Mouse (Mus musculus): ENCODE data around the gene Arhgef3.
"Not testable (repeated sequence)": the region's sequence is repeated elsewhere in the genome, so short reads cannot be mapped to it uniquely, and the experiment has no call there.

Gene Arhgef3

DNA sequence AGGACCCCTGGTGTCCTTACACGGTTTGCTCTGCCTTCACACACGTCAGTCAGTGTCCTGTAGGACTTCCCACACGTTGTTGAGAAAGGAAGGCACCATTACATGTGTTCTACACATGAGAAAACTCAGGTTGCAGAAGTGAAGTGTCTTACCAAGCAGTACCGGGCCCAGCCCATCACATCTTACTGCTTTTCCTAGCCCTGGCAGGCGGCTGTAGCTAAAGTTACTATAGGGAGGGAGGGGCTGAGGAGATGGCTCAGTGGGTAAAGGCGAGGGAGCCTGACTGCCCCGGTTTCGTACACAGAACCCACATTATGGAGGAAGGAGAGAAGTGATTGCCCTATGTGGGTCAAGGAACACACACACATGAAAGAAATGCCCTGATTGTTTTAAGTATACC, 116.8 kb downstream of the Arhgef3 start:
- no peak for DNase-seq (ENCODE audit: low read depth, low spot score)

DNA sequence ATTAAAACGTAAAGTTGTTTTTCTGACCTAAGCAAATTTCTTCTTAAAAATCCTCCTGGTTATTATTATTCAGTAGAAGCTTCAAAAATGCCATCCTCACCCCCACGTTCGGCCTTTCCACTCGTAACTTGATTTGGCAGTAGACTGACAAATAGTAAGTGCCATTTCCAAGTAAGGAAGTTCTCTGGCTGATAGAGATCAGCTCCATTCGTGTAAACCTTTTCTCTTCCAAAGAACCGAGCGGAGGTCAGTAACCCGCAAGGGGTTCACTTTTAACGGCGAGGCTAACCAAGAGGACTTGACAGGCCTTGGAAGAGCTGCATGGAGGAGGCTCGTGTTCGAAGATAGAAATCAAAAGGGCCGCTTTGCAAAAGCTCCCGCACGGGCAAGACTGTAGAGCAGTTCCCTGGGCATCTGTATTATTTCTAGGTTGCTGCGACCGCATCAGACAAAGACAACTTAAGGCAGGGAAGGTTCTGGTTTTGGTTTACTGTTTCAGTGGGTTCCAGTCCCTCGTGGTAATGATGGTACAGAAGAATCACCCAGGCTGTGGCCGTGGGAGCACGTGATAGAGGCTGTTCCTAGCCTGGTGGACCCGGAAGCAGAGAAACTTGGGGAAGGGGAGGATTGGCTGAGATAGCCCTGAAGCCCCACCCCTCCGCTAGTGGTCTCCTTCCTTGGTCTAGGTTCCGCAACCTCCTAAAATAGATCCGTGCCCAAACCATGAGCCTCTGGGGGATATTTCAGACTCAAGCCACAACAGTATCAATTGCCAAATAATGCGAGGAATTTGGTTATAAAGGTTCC, 117.5 kb downstream of the Arhgef3 start:
- no peak for DNase-seq (ENCODE audit: low read depth, low spot score)

DNA sequence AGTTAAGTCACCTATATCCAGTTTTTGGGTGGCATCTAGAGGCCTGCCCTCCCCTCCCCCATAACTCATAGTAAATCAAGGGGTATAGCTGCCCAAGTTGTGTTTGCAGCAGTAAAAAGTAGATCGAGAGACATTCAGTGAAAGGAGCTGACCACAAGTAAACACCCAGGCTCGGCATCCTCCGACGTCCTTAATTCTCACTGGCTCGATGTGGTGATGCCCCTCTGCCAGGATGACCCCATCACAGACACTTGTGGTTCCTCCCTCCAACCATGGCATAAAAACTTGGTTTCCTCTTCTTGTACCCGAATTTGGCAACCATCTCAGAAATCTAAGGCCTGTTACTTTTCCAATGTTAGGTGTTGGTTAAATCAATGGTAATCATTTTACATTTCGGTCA, 118.4 kb downstream of the Arhgef3 start:
- DNase-seq (ENCODE audit: low read depth, low spot score) = no peak

DNA sequence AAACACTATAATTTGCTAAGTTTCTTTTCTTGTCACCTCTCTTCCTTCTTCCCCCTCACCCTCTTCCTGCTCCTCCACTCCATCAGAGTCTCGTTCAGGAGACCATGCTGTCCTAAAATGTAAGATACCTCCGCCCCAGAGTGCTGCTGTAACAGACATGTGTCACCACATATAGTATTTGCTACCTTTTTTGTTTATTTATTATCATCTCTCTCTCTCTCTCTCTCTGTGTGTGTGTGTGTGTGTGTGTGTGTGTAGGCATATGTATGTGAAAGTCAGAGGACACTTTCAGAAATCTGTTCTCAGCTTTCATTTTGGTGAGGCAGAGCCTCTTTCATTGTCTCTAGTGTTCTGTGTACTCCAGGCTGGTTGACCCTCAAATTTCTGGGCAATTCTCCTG, 119.0 kb downstream of the Arhgef3 start:
- no peak for DNase-seq (ENCODE audit: low read depth, low spot score)

DNA sequence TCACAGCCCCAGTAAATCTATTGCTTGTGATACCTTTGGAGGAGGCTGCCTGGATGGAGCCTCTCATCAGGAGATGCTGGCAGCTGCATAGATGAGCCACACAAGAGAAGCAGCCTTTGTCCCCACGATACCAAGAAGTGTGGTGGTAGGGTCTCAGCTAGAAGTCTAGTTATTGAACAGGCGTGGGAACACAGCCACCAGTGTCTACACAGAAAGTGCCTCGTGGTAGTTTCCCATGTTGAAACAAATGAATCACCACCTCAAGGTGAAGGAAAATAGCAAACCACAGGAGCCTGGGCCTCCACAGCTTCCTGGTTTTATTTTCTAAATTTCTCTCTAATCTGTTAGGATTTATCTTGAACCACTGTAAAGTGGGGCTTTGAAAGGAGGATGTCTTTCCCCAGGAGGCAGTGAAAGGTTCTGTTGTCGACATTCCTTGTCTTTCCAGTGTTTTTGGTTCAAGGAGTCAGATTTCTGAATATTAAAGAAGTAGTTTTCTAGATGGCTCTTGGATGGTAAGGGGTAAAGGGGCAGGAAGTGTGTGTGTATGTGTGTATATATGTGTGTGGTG, 119.7 kb downstream of the Arhgef3 start:
- DNase-seq (ENCODE audit: low read depth, low spot score) = no peak

DNA sequence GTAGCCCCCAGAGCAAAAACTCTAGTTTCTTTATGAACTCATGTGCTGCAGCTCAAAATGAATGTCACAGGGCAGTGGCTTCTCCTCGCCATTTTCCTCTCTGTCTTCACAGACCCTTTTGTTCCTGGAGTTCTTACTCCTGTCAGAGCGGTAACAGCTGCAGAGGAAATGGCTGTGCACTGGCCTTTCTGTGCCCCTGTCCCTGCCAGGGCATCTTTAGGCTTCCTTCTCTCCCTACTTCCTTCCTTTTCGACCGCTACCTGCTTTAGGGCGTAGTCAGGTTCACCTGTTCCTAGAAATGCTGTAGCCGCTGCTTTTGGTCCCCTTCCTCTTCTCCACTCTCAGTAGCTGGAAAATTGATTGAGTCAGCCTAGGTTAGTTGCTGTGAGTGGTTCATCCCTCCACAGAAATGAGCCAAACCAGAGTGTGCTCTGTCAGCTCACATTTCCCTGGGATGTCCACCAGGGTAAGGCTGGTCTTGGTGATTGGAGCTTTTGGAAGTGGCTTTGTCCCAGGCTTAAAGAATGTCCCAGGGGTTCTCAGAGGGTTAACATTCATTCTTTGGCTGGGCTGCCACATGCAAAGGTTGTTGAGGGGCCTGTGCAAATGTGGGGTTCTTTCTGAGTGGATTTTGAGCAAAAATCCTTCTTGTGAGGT, 121.3 kb downstream of the Arhgef3 start:
- DNase-seq (ENCODE audit: low read depth, low spot score) = no peak

DNA sequence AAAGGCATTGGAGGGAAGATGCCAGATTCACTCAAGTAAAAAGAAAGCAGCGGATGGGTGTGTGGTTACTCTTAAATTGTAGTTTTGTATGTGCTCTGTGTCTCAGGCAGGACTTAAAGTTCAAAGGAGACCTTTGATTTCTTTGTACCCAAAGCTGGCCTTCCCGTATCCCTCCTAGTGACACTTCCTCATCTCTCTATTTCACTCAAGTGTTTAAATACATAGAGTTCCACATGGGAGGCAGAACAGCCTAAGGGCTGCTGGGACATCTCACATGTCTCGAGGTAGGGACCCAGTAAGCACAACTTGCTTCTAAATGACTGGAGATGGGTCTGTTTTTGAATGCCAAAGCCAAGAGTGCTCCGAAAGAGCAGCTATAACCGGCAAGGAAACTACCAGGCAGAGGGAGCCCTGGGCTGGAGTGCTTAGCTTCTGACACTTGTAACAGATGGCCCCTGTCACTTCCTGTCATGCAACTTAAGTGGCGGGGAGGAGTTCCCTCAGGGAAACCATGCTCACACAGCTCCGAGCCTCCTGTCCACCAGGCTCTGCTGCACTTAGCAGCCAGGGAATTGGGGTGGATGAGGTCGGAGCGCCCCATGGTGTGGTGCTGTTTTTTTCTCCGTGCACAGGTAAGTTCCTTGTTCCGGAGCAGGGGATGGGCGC, 123.0 kb downstream of the Arhgef3 start:
- DNase-seq (ENCODE audit: low read depth, low spot score) = peak; percentile 91

DNA sequence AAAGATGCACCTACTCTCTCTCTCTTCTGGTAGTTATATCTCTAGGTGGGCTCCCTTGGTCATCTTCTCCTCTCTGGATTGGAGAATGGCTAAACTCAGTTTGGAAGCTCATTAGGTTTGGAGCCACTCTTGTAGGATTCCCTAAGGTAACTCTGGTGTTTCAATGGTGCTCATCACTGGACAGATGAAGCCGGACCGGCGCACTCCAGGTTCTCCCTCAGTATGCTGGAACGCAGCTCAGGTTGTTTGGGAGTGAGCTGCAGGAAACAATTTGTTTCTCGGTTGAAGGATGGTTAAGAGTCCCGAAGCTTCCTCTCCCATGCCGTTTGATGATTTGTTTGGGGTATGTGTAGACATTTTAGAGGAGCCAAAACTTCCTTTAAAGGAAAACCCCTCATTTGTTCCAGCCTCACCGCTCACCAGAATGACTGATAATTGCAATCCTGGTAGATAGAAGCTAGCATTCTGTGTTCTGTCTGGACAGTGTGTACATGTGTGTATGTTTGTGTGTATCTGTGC, 124.0 kb downstream of the Arhgef3 start:
- DNase-seq (ENCODE audit: low read depth, low spot score) = no peak

DNA sequence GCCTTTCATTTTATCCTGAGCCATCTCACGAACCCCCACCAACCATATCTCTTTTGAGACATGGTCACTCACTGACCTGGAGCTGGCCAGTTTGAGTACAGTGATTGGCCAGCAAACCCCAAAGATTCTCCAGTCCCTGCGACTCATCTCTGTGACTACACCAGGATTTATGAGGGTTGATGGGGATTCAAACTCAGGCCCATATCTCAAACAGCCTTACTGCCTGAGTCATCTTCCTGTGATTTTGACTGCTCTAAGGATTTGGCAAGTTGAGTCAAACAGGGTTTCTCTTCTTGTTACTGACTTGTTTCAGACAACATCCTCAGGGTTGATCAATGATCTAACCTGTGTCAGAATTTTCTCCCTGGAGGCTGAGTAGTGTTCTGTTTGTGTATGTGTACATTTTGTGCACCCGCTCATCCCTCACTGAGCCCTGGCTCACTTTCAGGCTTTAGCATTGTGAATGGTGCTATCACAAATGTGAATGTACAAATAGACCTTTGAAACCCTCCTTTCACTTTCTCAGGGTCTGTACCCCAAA, 124.9 kb downstream of the Arhgef3 start:
- DNase-seq (ENCODE audit: low read depth, low spot score) = no peak

DNA sequence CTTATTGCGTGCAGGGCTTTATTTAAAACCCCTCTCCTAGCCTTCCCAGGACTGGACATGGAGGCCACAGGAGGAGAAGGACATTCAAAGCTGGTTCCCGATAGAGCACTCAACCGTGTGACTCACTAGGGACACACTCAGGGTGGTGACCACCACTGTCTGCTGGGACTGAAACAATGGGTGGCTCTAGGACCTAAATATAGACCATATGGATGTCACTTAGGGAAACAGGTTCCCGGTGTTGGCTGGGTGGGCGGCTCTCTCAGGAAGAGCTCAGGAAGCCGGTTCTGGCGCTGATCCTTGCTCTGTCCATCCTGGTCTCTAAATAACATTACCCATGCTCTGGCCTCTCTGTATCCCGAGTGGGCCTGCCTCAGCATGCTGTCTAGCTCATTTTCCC, 127.6 kb downstream of the Arhgef3 start:
- DNase-seq (ENCODE audit: low read depth, low spot score) = peak; percentile 17

DNA sequence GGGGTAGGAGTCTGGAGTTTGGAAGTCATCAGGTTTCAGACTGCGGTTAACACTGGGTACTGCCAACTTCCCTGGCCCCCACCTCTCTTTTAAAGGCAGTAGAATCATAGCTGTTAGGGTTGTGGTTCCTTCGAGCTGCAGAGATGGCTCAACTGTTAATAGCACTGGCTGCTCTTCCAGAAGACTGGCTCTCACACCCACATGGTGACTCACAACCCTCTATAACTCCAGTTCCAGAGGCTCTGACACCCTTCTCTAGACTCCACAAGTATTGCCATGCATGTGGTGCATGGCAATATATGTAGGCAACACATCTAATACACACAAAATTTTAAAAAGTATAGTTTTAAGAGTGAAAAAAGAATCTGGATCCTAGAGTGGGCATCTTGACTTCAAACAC, 128.1 kb downstream of the Arhgef3 start:
- peak; percentile 77 for DNase-seq (ENCODE audit: low read depth, low spot score)

DNA sequence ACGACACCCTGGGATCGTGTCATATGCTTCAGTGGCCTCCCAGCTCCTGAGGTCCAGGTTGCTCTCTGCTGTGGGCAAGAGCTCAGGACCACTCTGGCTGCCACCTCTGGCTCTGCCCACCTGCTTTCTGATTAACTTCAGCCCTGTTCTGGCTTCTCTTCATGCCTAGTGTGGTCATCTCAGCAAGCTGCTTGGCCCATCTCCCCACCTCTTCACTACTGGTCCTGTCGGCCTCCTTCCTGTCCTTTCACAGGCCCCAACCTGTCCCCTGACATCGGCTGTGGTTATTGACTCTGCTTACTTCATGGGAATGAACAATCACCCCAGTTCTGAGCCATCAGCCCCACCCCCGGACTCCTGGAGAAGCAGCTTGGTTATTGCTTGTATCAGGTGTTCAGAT, 128.9 kb downstream of the Arhgef3 start:
- no peak for DNase-seq (ENCODE audit: low read depth, low spot score)

DNA sequence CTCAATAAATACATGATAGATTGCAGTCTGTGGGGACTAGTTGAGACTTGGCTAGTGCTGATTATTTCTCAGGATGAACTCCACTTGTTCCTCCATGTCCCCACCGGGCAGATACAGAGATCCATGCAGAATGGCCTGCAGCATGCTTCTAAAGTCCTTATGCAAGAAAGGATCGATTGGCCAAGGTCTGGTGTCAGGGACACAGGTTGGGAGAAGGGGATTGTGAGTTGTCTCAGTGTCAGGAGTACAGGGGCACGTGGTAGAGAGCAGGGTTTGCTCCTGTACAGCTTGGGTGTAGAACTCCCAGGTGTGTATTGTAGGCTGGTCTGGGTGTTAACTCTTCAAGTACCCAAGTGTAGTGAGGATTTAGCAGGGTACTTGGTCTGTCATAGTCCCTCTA, 130.2 kb downstream of the Arhgef3 start:
- no peak for DNase-seq (ENCODE audit: low read depth, low spot score)

DNA sequence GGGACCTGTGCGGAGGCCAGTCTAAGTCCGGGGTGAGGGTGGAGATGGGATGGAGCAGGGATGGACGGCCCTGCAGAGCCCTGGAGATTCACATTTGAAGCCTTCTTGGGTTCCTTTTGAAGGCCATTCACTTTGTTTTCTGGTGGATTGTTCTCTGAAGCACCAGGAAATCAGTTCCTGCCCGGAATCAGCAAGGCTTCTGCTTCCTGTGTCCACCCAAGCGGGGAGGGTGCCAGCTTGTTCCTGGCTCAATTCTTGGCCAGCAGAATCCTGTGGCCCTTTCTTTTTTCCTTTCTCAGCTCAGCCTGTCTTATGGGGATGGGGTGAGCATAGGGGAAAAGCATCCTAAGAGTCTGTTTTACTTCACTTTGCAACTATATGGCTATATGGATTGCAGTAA, 131.7 kb downstream of the Arhgef3 start:
- peak; percentile 64 for DNase-seq (ENCODE audit: low read depth, low spot score)

DNA sequence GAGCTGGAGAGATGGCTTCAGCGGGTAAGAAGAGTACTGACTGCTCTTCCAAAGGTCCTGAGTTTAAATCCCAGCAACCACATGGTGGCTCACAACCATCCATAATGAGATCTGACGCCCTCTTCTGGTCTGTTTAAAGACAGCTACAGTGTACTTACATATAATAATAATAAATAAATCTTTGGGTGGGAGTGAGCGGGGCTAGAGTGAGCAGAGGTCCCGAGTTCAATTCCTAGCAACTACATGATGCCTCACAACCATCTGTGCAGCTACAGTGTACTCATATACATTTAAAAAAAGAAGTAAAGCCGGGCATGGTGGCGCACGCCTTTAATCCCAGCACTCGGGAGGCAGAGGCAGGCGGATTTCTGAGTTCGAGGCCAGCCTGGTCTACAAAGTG, 132.2 kb downstream of the Arhgef3 start:
- DNase-seq (ENCODE audit: low read depth, low spot score) = not testable (repeated sequence)

DNA sequence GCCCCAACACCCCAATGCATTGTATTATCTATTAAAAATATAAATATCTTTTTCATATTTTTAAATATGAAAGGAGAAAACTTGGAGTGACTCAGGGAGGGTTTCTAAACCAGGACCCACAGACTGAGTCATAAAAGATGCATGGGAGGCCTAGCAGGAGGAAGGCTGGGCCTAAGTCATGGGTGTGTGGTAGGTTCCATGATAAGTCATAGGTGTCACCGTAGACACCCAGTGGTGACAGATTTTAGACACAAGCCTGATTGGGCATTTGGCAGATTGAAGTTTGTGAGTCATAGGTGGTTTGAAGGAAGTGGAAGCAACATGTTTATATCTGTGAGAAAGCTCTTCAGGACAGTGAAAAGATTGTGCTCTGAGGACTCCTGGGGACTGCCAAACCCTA, 134.4 kb downstream of the Arhgef3 start:
- peak; percentile 54 for DNase-seq (ENCODE audit: low read depth, low spot score)

DNA sequence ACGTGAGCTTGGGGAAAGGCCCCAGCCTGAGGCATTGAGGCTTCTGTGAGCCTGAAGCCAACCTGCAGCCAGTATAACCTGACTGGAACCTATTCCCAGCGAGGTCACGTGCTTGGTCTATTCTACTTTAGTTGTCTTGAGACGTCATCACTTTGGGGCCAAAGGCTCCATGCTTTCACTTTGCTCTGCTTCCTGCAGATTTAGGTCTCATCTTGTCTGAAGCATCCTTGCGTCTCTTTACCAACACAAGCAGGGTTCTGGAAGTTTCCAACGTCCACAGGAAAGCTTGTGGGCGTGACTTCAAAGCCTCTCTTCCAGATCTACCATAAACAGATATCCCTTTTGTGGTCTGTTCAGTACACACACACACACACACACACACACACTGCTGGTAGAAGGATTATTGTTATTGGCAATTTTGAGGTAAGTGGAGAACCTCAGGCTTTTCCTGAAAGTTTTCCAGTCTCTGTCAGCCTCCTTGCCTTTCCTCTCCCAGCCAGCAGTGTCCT, 135.6 kb downstream of the Arhgef3 start:
- DNase-seq (ENCODE audit: low read depth, low spot score) = no peak

DNA sequence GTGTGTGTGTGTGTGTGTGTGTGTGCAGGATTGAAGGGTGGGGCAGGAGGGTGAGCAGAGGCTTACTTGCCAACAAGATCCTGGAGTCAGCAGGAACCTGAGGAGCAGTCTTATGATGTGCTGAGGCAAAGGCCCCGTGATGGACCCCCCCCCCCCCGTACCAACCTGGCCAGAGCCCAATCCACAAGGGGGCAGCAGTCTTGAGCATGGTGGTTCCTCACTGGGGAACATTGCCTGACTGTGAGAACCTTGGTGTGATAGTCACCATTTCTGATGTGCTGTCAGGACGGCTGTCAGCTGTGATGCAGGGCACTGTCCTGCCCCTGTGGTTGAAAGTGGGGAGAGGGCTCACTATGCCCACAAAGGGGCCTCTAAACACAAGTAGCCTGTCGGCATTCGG, 138.7 kb downstream of the Arhgef3 start:
- no peak for DNase-seq (ENCODE audit: low read depth, low spot score)

DNA sequence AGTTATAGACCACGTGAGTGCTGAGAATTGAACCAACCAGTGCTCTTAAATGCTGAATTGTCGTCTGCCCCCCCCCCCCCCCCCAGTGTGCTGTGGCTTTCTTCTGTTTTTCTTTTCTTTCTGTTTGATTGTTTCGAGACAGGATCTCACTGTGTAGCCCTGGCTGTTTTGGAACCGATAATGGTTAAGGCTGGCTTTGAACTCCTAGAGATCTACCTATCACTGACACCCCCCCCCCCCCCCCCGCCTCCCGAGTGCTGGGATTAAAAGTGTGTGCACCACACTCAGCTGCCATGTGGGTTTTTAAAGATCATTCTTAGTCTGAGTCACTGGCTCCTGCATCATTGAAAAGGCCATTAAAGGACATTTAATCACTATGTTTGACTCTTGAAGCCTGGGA, 147.7 kb downstream of the Arhgef3 start:
- DNase-seq (ENCODE audit: low read depth, low spot score) = no peak

DNA sequence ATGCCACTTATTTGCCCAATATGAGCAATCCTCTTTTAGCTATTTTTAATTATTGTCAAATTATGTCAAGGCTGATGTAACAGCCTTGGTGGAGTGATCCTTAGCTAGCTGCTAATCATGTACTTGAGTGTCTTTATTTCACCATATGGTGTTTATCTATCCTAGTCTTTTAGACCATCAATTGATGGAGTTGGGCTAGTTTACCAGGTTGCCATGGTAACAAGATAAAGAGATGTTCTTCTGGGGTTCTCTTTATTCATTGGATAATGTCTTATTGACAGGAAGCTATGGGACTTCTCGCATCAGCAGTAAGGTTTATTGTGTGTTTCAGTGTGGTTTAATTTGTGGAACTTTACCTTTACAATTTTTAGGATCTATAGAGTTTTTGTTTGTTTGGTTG, 151.9 kb downstream of the Arhgef3 start:
- DNase-seq (ENCODE audit: low read depth, low spot score) = no peak

DNA sequence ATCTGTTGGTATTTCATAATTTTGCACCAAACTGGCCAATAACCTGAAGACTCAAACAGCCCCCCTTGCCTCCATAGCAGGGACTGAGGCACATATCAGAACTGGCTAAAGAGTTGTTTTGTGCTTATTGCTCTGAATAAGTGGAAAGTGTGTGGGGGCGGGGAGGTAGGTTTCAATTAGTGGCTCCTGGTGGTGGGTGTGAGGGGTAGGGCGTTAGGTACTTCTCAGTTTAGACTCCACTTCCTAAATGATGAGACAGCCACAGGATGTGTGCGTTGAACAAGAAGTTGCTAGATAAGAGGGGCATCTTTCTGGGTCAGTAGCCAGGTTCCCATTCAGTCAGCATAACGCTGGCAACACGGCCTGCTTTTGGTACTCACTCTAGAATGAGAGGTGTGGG, 153.4 kb downstream of the Arhgef3 start:
- no peak for DNase-seq (ENCODE audit: low read depth, low spot score)
